Mouse (Mus musculus) central nervous system, embryonic 18 days (tissue): ENCODE data around the gene Cdk2ap1. TPM values are rescaled to one million over a fixed set of nuclear protein-coding genes. Genes with fewer than 3 reads are reported as not detected.

Experiments
- polyA plus RNA-seq: library from polyadenylated mRNA; depleted of rRNA; stranded (reverse); fragments of >200 nt; gene quantifications from 2 replicates; pipeline ENCODE4 v1.2.3, GENCODE M21; 2012; rRNA removed

Gene Cdk2ap1
- 219 TPM in 2 replicates for polyA plus RNA-seq

GRCm38 (mm10) chr5:124362982-124363381 is at the start of gene Cdk2ap1:
Gene Cdk2ap1, minus strand, starts transcription at chr5:124363082.

GRCm38 (mm10) chr5:124327510-124328364 is 35.1 kb downstream of the Cdk2ap1 start, which contains the start of the genes Mphosph9 and 2810006K23Rik:
Gene Mphosph9, minus strand, starts transcription at chr5:124327972.
Gene 2810006K23Rik, plus strand, starts transcription at chr5:124328089.

Other genes with a start within 250 kb of the Cdk2ap1 start
- gene Arl6ip4, start 247.0 kb downstream of the Cdk2ap1 start, polyA plus RNA-seq: 70.6 and 72.6 TPM in 2 replicates
- 58.6 and 61.3 TPM in 2 replicates for gene Pitpnm2, start 113.3 kb downstream of the Cdk2ap1 start, polyA plus RNA-seq
- gene Mphosph9, start 35.1 kb downstream of the Cdk2ap1 start, polyA plus RNA-seq: 14.6 and 16.4 TPM in 2 replicates
- gene 2810006K23Rik, start 35.0 kb downstream of the Cdk2ap1 start, polyA plus RNA-seq: 10.4 and 12.1 TPM in 2 replicates
- gene Sbno1, start 62.9 kb upstream of the Cdk2ap1 start, polyA plus RNA-seq: 38.8 and 39.9 TPM in 2 replicates
- gene Kmt5a, start 76.8 kb upstream of the Cdk2ap1 start, polyA plus RNA-seq: 51.8 and 54.4 TPM in 2 replicates
- 32.9 and 35.5 TPM in 2 replicates for gene Rilpl2, start 115.3 kb upstream of the Cdk2ap1 start, polyA plus RNA-seq
- 12.1 and 12.8 TPM in 2 replicates for gene Snrnp35, start 120.1 kb upstream of the Cdk2ap1 start, polyA plus RNA-seq
- gene Rilpl1, start 168.3 kb upstream of the Cdk2ap1 start, polyA plus RNA-seq: 10.2 and 11.8 TPM in 2 replicates
- gene Tmed2, start 177.6 kb upstream of the Cdk2ap1 start, polyA plus RNA-seq: 156 and 157 TPM in 2 replicates
- 33.7 and 33.8 TPM in 2 replicates for gene Ddx55, start 189.8 kb upstream of the Cdk2ap1 start, polyA plus RNA-seq
- gene Eif2b1, start 216.0 kb upstream of the Cdk2ap1 start, polyA plus RNA-seq: 44.2 and 44.5 TPM in 2 replicates
- 68.9 and 70.5 TPM in 2 replicates for gene Gtf2h3, start 216.1 kb upstream of the Cdk2ap1 start, polyA plus RNA-seq